Mouse (Mus musculus): ENCODE data around the gene Lmntd1. TPM values are rescaled to one million over a fixed set of nuclear protein-coding genes. Genes with fewer than 3 reads are reported as not detected.

Gene Lmntd1
- total RNA-seq, 2 experiments from 2014 or later: not detected

- ATAC-seq (replicated peaks; ENCODE audit: poor library complexity, severe bottlenecking): no peak
Measured at GRCm38 (mm10) chr6:145353806-145354205, 260.3 kb downstream of the Lmntd1 start.

- no peak for ATAC-seq (replicated peaks; ENCODE audit: poor library complexity, severe bottlenecking)
Measured at GRCm38 (mm10) chr6:145352705-145353104, 261.4 kb downstream of the Lmntd1 start.

DNA sequence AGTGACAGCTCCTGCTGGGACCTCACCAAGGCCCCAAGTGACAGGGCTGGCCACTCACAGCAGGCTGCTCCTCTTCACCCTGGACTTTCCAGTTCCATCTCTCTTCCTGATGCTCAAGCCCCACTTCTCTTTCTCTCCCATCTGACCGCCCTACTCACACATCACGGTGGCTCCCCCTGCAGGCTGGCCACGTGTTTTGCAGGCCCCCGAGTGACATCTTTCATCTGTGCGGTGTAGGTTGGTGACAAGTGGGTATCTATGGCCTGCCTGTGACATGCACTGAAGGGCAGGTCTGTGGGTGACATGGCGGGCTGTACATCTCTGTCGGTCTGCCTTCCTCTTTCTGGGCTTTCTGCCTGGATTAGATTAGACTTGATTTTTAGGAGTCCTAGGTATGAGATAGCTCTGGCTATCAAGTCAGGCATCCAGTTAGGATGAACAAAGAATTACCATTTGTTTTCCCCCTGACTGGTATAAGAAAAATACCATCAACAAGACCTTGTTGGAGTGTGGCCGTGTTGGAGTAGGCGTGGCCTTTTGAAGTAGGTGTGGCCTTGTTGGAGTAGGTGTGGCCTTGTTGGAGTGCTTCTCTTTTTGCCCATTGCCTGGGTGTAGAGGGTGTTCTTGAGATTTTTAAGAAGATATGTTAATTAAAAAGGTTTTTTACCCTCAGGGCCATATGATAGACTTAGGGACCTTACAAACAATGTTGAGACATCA is 265.8 kb downstream of the Lmntd1 start:
- ATAC-seq (replicated peaks; ENCODE audit: poor library complexity, severe bottlenecking): peak; percentile 92

GRCm38 (mm10) chr6:145347641-145348040 is 266.5 kb downstream of the Lmntd1 start:
- ATAC-seq (replicated peaks; ENCODE audit: poor library complexity, severe bottlenecking): no peak

- ATAC-seq (replicated peaks; ENCODE audit: poor library complexity, severe bottlenecking): no peak
Measured at GRCm38 (mm10) chr6:145346789-145347557, 267.1 kb downstream of the Lmntd1 start.

GRCm38 (mm10) chr6:145346305-145346704 is 267.8 kb downstream of the Lmntd1 start:
- ATAC-seq (replicated peaks; ENCODE audit: poor library complexity, severe bottlenecking): no peak

DNA sequence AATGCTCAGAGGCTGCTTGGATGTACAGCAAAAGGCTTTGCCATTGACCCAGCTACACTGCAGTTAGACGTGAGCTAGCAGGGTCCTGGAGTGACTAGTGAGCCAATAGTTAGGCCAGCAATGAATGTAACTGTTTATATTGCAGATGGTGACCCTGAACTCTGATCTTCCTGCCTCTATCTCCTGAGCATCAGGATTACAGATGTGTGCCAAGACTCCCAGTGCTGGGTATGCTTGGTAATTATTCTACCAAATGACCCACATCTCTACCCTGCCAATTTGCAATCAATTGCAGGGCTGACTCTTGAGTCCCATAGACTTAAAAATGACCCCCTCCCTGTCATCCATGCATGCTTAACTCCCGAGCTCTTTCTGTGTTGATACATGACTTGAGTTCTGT is 269.4 kb downstream of the Lmntd1 start:
- ATAC-seq (replicated peaks; ENCODE audit: poor library complexity, severe bottlenecking): no peak

- ATAC-seq (replicated peaks; ENCODE audit: poor library complexity, severe bottlenecking): no peak
Measured at GRCm38 (mm10) chr6:145343457-145343856, 270.7 kb downstream of the Lmntd1 start.

DNA sequence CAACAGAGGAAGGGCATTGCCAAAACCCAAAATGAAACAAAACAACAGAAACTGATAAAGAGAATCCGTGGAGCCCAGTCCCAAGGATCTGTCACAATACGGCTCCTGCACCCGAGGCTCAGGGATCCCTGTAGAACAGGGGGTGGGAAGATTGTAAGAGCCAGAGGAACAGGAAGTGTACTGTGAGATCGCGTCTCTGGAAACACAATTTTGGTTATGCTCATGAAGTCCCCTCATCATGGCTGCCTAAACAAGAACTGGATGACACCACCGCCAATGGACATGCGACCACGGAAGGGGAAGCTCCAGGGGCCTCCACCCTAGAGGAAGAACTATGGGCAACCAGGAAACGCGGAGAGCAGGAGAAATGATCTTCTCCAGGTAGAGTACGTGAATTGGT is 271.3 kb downstream of the Lmntd1 start:
- ATAC-seq (replicated peaks; ENCODE audit: poor library complexity, severe bottlenecking): peak; percentile 15

DNA sequence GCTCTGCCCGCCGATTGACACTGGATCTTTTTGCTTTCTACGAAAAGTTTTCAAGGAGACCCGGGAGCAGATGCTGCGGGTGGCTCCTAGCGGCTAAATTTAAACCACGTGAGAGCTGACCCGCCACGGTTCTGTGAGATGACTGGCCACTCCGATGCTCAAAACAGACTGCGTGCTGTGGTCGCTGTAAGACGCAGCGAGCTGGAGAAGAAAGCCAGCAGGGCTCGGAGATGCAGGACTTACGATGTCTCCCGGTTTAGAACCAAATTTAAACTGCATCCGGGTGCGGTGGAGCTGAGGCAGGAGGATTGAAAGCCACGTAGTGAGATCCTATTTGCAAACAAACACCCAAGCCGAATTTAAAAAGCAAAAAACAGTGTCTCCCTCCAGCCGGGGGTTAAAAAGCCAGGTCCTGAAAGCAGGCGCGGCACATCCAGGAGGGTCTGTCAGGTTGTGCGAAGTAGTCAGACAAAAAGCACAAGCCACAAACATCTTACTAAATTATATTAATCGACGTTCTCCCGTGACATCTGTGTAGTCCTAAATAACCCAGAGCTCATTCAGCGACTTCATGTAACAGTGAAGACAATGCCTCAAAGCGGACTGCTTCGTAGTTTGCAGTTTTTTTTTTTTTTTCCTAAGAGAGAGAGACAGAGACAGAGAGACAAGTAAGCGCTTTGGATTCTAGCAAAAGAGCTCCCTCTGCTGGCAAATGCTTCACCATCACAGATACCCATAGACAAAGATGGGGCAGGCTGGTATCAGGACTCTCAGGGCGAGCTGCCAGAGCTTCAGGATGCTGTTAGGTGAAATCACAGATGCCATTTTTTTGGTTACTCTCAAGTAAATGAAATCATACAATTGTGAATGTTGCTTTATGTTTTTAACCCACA is 272.6 kb downstream of the Lmntd1 start:
- ATAC-seq (replicated peaks; ENCODE audit: poor library complexity, severe bottlenecking): peak; percentile 43

DNA sequence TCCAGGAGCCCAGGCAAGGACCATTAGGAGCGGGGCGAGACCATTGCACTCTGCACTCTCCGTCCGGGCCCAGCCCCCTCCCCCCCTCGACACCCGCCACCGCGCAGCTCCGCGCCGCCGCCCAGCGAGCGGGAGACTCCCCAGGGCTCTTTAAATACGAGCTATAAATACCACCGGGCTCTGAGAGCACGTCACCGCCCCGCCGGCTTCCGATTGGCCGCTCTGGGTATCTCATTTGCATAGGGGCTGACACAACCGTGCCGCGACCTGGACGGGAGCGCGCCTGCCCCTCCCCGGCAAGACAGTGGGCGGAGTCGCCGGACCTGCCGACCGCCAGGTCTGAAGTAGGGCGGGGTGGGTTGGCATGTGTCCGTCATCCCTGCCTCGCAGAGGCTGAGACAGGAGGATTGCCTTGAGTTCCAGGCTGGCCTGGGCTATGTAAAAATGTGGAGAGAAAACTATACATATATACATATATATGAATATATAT is 273.4 kb downstream of the Lmntd1 start:
- ATAC-seq (replicated peaks; ENCODE audit: poor library complexity, severe bottlenecking): peak; percentile 72

DNA sequence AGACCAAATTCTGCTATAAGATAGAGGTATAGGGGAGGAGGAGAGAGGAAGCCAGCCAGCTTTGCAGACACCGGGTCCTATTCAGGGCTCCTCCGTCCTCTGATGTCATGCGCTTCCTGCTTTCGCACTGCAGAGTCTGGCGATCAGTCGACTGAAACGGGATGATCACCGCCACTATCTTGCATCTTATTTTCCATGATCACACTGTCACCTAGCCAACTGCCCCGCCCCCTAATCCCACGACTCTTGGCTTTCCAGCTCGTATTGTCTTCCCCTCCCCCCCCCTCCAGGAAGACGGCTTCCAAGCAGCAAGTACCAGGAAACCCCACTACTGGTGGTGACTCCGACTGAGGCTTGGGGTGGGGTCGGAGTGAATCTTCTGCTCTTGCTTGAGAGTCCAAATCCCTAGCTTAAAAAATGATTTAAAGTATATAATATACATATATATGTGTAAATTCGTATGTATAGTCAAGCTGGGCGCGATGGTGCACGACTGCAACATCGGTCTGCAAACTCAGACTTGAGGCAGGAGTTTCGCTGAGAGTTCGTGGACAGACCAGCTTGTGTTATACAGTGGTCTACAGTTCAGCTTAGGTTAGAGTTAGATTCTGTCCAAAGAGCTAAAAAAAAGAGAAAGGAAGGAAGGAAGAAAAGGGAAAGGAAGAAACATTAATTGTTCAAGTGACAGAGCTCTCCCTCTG is 274.0 kb downstream of the Lmntd1 start:
- peak; percentile 32 for ATAC-seq (replicated peaks; ENCODE audit: poor library complexity, severe bottlenecking)

DNA sequence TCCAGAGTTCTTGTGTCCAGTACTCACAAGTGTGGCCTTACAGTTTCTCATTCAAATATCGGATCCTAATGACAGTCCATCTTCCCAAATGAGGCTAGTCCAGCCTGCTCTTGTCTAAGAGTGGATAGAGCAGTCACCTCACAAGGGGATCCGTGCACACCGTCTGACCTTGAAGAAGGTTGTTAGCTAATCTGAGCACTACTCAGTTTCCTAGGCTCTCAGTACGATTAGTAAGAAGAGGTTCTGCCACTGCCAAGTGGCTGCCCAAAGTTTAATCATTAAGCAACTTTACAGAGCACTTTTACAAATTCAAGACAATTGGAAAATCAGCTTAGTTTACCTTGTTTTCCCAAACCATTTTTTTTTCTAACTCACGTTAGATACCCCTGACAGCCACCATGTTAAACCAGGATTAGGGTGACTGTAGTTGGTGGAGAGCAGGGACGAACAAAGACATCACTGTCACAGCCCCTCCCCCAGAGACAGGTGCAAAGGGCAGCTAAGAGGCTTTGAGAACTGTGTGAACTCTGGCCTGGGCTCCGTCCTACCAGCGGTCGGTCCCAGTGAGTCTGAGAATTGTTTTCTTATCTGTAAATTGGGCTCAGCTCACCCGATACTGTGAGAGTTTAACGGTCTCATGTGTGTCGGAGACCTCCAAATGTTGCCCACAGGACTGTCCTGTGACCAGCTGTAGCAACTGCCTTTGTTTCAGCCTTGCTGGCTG is 275.4 kb downstream of the Lmntd1 start:
- ATAC-seq (replicated peaks; ENCODE audit: poor library complexity, severe bottlenecking): no peak

- 0 out of 2 replicates have a peak, but pooled peaks have one; percentile 11 for ATAC-seq (replicated peaks; ENCODE audit: poor library complexity, severe bottlenecking)
Measured at GRCm38 (mm10) chr6:145337521-145337920, 276.6 kb downstream of the Lmntd1 start.

GRCm38 (mm10) chr6:145335876-145336768 is 278.0 kb downstream of the Lmntd1 start:
- no peak for ATAC-seq (replicated peaks; ENCODE audit: poor library complexity, severe bottlenecking)

DNA sequence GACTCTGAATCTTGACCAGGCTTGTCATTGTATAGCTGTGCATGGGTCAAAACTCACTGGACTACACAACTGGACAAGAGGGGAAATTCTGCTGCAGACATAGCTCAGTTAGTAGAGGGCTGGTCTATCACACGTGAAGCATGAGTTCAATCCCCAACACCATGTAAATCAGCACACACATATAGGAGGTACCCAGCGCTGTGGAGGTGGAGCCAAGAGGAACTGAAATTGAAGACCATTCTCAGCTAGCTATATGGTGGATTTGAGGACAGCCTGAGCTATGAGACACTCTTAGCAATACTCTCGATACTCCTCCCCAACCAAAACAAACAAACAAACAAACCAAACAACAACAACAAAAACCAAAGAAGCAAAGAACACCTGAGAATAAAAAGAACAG is 279.9 kb downstream of the Lmntd1 start:
- peak; percentile 54 for ATAC-seq (replicated peaks; ENCODE audit: poor library complexity, severe bottlenecking)

- peak; percentile 84 for ATAC-seq (replicated peaks; ENCODE audit: poor library complexity, severe bottlenecking)
Measured at GRCm38 (mm10) chr6:145326141-145326806, 287.8 kb downstream of the Lmntd1 start.

DNA sequence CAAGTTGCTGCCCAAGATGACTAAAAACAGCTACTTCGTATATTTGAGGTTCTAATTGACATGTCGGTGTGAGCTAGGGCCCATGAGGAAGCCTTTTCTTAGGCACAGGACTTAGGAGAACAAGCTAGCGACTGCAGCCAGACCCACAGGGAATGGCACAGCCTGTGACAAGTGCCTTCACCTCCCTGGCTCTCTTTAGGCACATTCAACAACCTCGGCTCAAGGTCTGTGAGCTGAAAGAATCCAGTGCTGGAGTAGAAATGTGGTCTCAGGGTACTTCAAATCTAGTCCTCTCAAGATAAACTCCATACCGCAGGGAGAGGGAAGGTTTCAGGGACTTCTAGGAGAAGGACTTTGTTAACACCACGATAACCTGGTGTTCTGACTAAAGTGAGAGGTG is 289.0 kb downstream of the Lmntd1 start:
- ATAC-seq (replicated peaks; ENCODE audit: poor library complexity, severe bottlenecking): no peak
